Mouse (Mus musculus): ENCODE results near the gene Dtx2.
A peak's percentile ranks its signal among the peaks of the same experiment; 100 is the strongest.

The Dtx2 gene

DNA sequence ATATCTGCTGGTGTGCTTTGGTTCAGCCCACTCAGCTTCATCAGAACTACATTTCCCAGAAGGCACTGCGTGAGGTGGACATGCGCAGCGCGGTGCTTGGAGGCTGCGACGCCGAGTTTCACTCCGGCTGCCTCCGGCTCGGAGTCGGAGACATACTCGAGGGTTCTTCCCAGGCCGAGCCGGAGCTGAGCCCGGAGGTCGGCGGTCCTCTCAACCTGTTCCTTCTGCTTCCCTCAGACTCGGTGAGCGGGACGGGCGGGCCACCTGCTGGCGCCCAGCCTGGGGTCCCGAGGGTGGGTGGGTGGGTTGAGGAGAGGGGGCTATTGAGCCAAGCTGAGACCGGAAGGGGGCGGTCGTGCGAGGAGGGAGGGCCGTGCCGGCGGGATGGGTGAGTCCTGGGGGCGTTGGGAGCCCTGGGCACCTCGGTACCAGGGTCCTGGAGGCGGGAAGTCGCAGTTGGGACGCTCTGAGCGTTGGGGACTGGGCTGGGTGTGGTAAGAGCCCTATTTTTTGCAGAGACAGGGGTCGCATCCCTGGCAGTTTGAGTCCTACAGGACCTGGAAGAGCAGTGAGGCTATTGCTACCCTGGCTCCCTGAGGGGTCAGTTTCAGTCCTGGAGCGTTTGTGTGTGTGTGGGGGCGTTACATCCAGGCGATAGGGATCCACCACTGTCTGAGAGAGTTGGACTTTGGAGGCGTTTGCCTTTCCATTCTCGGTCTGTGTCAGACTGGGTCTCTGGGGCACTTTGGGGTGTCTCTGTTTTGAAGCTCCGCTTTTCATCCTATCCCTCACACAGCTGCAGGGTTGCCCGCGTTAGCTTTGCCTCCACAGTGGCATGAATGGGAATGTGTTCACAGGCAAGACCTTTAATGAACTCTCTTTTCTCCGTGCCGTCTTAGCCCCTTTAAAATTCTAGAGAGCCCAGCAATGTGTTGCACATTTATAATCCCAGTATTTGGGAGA is at the start of gene Dtx2:
Gene Dtx2 (plus strand): TSS at position 76 of the 963 bp plus-strand sequence.
- DNase-seq (ENCODE audit: low spot score): peak; percentile 92

DNA sequence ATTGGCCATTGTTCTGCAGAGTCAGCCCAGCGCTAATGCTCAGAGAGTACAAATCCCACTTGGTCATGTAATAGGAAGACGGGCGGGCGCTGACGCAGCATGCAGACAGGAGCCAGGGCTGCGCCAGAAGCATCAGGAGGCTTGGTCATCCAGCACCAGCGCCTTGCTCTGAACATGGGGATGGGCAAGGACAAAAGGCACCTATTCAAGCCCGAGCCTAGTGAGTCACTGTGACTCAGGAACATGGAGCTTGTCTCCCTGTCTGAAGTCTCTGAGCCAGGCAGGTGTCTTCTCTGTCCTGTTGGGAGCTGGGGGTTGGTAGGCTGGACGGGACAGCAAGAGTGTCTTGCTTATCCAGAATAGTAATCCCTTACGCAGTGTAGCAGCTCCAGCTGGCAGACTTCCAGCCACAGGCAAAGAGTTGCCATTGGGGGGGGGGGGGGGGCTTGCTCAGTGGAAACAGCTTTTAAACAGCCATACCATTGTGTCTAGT is 48.6 kb upstream of the Dtx2 start:
- DNase-seq (ENCODE audit: low spot score): no peak

DNA sequence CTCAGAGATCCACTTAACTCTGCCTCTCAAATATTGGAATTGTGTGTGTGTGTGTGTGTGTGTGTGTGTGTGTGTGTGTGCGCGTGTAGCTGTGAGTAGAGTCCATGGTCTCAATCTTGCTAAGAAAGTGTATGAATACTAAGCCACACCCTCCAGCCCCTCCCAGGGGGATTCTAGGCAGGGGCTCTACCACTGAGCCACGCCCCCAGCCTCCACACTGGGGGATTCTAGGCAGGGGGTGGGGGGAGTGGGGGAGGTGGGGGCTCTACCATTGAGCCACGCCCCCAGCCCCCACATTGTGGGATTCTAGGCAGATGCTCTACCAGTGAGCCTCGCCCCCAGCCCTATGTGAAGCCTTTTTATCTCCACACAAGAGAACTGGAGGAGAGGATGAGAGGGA is 48.0 kb upstream of the Dtx2 start:
- DNase-seq (ENCODE audit: low spot score): no peak

DNA sequence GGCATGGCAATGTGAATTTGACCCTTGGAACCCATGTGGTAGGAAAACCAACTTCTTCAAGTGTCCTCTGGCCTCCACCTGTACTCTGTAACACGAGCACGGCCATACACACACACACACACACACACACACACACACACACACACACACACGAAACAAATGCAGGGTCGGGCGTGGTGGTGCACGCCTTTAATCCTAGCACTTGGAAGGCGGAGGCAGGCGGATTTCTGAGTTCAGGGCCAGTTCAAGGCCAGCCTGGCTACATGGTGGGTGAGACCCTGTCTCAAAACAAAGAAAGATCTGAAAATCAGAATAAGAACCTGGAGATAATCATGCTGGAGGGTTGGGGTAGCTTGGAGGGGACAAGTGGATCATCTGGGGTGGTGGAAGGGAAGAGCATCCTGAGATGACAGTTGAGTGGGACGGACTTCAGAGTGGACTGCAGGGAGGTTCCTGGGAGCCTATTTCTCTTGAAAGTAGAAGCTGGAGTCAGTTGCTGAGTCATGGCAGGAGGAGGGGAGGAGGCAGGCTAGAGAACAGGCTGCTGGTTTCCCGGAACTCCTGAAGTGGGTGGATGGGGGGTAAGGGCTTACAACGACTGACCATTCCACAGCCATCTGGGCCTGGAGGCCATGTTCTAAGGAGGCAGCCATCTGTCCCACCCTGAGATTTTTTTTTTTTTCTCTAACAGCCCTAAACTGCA is 43.7 kb upstream of the Dtx2 start:
- no peak for DNase-seq (ENCODE audit: low spot score)

DNA sequence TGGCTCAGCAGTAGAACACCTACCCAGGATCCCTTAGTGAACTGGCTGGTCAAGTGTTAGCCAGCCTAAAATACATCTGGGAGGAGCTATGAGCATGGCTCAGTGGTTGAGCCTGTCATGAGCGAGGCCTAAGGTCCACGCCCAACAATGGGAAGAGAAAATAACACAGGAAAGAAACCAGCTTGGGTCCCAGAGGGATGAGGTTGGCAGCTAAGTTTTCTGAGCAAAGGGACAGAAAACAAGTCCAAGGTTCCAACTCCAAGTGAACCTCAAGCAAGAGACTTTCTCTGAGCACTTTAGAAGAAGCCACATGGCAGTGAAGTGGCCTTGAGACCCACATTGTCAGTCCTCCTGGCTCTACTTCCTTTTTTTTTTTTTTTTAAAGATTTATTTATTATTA is 42.9 kb upstream of the Dtx2 start:
- no peak for DNase-seq (ENCODE audit: low spot score)

DNA sequence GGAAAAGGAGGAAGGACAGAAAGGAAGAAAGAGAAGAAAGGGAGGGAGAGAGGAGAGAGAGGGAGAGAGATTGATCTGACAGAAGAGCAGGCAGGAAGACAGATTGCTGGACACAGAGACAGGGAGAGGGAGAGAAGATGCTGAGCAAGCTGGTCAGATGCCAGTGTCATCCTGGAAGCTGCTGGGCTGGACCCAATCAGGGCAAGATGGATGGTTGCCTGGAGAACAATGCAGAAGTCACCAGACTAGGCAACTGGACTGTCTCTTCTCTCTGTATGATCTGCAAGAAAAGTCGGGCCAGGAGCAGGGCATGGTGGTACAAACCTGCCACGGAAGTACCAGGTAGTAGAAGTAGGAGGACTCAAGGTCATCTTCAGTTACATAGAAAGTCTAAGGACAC is 41.8 kb upstream of the Dtx2 start:
- DNase-seq (ENCODE audit: low spot score): no peak

DNA sequence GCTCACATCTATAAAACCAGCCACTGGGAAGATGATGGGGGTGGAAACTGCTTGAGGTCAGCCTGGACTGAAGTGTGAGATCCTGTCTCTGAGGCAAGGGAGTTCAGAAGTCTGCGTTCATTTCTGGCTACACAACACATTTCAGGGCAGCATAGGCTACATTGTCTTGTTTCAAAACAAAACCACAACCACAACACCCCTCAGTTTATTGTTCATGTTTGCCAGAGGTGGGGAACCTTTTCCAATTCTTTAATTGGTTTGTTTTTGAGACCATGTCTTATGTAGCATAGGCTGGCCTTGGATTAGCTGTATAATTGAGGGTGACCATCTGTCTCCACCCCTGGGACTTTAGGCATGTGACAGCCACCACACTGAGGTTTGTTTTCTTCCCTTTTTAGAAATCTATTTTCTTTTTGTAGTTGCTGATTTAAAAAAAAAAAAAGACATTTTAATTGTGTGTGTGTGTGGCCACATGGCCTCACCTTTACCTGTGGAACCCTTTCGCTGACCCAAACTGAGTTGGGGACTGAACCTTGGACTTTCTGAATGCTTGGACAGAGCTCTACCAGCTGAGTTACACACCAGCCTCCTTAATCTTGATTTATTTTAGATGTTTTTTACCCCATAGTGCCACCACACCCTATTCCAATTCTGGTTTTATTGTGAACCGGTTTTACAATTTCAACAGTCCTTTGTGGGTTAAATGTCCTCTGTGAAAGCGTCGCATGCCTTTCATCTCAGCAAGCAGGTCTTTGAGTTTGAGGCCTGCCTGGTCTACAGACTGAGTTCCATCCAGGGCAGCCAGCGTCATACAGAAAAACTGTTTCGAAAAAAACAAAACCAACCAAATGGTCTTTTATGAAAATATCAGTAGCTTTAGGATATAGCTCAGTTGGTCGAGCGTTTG is 38.0 kb upstream of the Dtx2 start:
- no peak for DNase-seq (ENCODE audit: low spot score)

DNA sequence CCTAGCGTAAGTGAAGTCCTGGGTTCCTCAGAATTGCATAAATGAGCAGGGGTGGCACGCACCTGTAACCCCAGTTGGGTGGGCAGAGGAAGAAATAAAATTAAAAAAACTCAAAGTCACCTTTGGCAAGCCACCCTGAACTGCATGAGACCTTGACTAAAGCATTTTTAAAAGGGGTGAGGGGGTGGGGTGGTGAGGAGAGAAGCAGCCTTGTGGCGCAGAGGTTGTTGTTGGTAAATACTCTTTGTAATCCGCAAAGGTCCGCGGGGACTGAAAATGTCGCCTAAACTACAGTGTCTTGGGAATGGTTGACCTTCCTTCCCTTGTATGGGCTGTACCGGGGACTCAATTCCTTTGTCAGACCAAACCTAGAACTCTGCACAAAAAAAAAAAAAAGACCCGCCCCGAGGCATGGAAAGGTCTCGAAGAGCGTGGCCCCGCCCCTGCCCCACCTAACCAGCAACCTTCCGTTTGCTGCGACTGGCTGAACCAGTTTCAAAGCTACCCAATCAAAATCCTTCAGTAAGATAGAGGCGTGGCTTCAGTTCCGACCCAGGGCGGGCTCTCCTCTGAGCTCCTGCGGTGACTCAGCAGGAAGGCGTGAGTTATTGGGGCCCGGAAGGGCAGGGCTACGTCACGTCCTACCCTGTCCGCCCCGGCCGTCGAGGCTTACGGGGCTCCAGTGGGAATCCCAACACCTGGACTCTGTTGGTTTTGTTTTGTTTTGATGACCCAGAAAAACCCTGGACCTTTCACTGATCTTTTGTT is 37.2 kb upstream of the Dtx2 start:
- peak; percentile 95 for DNase-seq (ENCODE audit: low spot score)

DNA sequence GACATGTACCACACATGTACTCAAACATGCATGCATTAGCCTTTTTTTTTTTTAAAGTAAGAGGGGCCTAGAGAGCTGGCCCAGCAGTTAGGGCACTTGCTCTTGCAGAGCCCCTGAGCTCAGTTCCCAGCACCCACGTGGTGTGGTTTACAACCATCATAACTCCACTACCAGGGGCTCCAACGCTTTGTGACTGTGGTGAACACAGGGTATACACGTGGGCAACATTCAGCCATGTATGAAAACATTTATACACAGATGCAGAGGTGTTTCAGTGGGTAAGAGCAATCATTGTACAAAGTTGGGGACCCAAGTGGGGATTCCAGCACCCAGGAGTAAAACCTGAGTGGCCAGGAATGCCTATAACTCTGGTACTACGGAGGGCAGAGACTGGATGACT is 36.2 kb upstream of the Dtx2 start:
- DNase-seq (ENCODE audit: low spot score): no peak

DNA sequence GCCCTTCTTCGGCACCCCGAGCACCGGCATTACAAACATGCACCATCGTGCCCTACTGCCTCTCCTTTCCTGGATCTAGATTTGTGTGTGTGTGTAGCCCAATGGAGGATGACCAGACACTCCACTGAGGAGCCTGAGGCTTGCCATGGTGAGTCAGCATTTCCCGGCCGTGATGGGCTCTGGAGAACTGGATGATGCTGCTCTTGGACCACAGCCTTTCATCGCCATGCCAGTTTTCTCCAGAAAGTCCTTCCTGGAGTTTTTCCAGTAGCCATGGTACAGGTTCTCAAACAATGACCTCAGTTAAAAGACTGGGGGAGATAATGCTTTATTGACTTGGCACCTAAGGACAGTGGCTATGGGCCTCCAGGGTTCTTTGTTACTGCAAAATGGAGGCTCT is 34.7 kb upstream of the Dtx2 start:
- DNase-seq (ENCODE audit: low spot score): no peak

DNA sequence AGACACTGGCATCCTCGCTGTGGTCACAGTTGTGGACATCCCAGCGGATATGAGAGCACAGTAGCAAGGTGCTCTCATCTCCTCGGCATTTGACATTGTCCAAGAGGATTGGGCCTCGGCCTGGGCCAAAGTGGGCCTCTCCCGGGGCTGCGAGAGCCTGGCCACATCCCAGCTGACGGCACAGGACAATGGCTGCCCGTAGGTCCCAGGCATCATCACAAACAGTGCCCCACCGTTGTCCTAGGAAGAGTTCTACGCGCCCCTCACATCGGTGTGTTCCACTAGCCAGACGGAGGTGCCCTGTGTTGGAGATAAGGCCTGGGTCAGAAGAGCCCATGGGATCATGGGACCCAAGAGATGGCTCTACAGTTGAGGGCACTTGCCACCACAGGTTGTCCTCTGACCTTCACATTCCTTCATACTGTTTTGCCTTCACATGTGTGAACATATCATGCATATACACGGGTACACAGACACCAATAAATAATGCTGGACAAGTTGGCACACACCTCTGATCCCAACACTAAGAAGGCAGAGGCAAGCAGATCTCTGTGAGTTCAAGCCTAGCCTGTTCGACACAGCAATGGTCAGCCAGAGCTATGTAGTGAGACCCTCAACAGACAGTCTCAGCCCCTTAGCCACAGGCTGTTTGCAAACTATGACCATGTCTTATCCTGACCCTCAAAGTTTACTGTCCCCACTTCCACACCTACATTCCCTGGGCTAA is 33.5 kb upstream of the Dtx2 start:
- DNase-seq (ENCODE audit: low spot score): no peak

DNA sequence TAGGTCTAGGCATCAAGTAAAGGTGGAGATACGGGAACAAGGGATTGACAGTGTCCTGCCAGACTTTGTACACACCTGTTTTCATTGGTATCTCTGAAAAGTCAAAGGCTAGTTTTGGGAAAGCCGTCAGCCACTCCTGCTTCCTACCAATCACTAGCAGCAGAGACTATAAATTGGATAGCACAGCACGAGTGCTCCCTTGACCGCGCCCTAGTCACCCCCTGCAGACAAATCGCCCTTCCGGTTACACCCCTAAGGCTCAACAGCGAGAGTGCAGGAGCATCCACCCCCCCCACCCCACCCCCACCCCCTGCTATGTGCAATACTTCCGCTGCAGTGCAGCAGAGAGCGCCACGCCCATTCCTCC is 32.5 kb upstream of the Dtx2 start:
- DNase-seq (ENCODE audit: low spot score): no peak

DNA sequence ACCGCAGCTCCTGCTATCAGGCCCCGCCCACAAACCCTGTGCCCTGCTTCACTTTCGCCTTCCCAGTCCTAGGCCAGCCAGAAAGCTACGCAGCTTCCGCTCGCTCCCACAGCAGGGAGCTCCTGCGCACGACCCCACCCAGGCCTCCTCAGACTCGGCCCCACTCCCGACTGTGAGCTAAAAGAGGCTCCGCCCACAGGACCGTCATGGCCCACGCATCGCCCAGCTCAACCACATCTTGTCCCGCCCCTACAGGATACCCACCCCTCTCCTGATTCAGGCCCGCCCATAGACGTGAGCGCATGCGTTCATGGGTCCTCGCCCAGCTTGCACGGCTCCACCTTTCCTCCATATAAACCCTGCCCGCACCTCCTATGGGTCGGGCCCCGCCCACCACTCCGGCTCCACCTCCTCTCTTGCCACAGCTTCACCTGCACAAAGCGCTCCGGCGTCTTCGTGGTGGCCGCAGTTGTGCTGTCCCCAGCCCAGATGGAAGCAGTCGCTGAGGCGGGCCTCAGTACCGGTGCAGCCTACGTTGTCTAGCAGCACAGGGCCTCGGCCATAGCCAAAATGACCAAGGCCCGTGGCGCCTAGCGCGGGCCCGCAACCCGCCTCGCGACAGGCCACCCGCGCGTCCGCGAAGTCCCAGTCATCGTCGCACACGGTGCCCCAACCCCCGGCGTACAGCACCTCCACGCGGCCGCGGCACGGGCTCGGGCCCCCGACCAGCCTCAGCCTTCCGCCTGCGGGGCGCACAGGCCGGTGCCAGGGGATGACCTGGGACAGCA is 31.9 kb upstream of the Dtx2 start:
- DNase-seq (ENCODE audit: low spot score): peak; percentile 98

DNA sequence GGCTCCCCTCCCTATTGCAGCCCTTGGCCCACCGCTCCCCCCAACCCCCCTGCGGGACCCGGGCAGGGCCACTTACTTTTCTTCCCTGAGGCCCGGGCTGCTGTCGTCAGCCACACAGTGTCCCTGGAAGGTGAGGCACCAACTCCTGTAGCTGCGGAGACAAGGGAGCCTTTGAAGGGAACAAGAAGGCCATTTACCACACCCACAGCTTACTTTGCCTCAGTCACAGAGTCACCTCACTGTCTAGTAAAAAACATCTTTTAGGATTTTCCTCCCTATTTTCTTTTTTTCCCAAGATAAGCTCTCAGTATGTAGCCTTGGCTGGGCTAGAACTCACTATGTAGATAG is 31.3 kb upstream of the Dtx2 start:
- no peak for DNase-seq (ENCODE audit: low spot score)

DNA sequence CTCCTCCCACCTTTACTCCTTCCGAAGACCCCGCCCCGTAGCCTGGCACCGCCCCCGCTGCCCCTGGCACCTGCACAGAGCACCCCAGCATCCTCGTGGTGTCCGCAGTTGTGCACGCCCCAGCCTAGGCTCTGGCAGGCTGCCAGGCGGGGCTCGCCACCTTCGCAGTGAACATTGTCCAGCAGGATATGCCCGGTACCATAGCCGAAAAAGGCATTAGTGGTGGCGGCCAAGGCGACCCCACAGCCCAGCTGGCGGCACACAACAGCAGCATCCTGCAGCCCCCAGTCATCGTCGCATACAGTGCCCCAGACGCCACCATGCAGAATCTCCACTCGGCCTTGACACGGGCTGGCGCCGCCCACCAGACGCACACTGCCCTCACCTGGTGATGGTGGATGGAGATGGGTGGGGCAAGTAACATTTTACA is 29.1 kb upstream of the Dtx2 start:
- DNase-seq (ENCODE audit: low spot score): no peak

DNA sequence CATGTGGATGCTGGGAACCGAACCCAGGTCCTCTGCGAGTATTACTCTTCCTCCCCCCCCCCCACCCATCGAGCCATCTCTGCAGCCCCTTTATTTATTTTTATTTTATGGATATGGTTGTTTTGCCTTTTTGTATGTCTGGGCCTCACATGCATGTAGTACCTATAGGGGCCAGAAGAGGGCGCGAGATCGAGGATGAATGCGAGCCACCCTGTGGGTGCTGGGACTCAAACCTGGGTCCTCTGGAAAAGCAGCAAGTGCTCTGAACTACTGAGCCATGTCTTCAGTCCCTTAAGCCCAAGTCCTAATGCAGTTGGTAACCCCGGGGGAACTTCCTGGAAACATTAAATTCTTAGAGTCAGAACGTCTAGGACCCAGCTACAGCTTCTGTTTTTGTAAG is 27.7 kb upstream of the Dtx2 start:
- DNase-seq (ENCODE audit: low spot score): no peak

DNA sequence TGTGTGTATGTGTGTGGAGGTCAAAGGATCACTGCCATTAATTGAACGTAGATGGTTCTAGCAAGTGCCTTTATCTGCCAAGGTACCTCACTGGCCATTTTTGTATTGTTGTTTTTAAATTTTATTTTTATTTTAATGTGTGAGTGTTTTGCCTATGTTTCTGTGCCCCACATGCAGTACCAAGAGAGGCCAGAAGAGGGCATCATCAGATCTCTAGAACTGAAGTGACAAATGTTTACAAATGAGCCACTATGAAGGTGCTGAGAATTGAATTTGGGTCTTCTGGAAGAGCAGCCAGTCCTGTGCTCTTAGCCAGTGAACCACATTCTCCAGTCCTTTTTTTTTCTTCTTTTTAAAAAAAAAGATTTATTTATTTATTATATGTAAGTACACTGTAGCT is 25.8 kb upstream of the Dtx2 start:
- DNase-seq (ENCODE audit: low spot score): peak; percentile 63

DNA sequence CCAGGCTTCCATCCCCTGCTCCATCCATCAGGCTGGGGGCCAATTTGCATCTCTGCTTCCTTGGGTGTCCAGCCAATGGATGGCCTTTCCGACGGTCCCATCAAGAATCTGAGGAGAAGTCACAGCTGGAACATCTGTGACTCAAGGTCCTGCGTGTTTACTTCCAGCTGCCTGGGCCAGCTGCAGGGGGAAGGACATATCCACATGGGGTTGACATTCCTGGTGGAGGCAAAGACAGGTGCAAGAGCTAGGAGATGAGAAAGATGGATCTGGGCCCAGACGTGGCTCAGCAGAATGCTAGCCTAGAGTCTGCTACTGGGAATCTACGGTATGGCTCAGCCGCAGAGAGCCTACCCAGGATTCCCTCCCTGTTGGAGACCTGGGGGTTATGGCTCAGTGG is 24.4 kb upstream of the Dtx2 start:
- no peak for DNase-seq (ENCODE audit: low spot score)

DNA sequence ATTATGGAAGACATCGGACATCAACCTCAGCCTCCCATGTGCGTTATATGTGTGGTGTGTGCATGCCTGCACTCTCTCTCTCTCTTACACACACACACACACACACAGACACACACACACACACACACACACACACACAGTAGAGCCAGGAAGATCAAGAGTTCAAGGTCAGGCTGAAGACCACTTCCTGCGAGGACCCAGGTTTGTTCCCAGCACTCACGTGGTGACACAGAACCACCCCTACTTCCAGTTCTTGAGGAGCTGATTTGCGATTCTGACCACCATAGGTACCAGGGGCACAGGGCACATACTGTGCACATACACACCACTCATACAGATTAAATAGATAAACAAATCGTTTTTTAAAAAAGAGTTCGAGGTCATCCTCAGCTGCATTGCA is 22.7 kb upstream of the Dtx2 start:
- DNase-seq (ENCODE audit: low spot score): no peak

DNA sequence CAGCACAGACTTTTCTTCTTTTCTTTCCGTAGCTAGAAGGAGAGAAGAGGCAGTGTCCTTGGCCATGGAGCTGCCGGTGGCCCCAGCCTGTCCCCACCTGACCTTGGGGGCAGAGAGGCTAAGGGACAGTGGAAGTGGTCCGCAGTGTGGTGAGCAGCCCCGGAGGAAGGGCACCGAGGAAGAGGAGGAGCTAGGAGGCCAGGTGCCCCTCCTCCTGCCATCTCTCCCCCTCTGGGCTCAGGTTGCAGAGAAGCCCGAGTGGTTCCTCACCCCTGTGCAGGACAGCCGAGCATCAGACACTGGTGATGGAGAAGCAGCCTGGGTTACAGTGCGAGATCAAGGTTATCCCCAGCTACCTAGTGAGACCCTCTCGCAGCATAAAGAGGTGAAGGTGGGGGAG is 20.2 kb upstream of the Dtx2 start, which contains the start of gene Ssc4d:
Gene Ssc4d (minus strand): TSS at position 167 of the 400 bp plus-strand sequence.
- no peak for DNase-seq (ENCODE audit: low spot score)

Data from layer of hippocampus, adult 11-12 months (tissue).